Mouse (Mus musculus): ENCODE measurements around the gene Kazald1.

GRCm38 (mm10) chr19:45100486-45101270 is 25.6 kb downstream of the Kazald1 start:
- TF ChIP-seq CTCF (conservative IDR thresholded peaks at IDR 0.05; ENCODE audit: low read length): peak; percentile 30
- TF ChIP-seq NANOG (IDR thresholded peaks at IDR 0.05; ENCODE audit: borderline replicate concordance, low read length): no peak
- TF ChIP-seq POU5F1 (IDR thresholded peaks at IDR 0.05; ENCODE audit: borderline replicate concordance, low read length): no peak
